Mouse (Mus musculus): ENCODE data around the gene Abhd12b.

DNA sequence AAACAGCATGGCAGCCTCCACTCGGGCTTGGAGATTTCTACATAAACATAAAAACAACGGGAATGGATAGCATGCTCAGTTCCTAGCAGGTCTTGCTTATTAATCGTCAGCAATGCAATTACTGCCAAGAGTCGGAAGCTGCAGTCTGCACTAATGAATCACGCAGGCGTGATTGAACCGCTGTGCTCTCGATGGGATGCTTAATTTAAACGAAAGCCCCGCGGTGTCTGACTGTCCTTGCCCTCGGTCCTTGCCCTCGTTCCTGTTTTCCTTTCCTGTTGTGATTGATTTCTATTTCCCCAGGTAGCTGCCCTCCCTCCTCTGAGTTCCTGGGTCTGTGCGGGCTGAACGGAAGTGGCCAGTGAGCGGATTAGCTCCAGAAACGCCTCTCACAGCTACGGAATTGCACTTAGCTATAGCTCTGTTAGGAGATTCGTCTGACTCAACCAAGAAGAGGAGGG, 38.4 kb downstream of the Abhd12b start:
- TF ChIP-seq POLR2A (IDR thresholded peaks at IDR 0.05; ENCODE audit: insufficient read depth, low read depth, low read length) (no peak), CTCF (IDR thresholded peaks at IDR 0.05) (no peak), EP300 (IDR thresholded peaks at IDR 0.05; ENCODE audit: insufficient read depth, low read depth, low read length) (no peak)

Measured in heart, adult 2 months (tissue).